Mouse (Mus musculus): ENCODE results near the gene Fndc3b. TPM values are rescaled to one million over a fixed set of nuclear protein-coding genes. Genes with fewer than 3 reads are reported as not detected.
A peak's percentile ranks its signal among the peaks of the same experiment; 100 is the strongest.

The Fndc3b gene
- polyA plus RNA-seq, 1 experiment = 14.2 TPM

DNA sequence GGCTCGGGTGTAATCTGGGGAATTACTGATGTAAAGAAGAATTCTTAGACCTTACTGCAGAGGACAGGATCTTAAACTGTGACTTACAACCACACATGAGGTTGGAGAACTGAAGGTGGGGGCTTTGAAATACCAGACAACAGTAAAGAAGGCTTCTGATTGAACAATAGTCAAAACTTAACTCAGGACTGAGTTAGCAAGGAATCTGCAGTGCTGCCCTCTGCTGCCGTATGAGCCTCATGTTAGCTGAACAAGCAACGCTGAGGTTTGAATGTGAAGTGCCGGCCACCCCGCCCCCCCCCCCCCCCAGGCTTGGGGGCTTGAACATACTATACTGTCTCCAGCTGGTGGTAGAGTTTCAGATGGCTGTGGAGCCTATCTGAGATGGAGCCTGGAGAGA lies 194.6 kb downstream of the Fndc3b start:
- peak; percentile 44; the same call in 1 of the 2 replicates for TF ChIP-seq CTCF (conservative IDR thresholded peaks at IDR 0.05; ENCODE audit: insufficient read depth, insufficient read length, low read depth, low read length)
- TF ChIP-seq POLR2A (IDR thresholded peaks at IDR 0.05; ENCODE audit: low read depth, low read length) = no peak
- Histone ChIP-seq H3K36me3 (ENCODE audit: control insufficient read depth, insufficient read depth, low read length) (no peaks in the 10 kb centered on the region), H3K27ac (ENCODE audit: insufficient read depth, low read depth, low read length) (no peak overlapping the region), H3K4me3 (ENCODE audit: insufficient read depth, low read depth, low read length) (no peak overlapping the region), H3K27me3 (replicated peaks; ENCODE audit: control insufficient read depth, insufficient read depth, low read length) (no peaks in the 10 kb centered on the region), H3K4me1 (ENCODE audit: control insufficient read depth, insufficient read depth, low read length) (peaks cover 15% of the 10 kb centered on the region; the same call in 1 of the 2 replicates)
- WGBS = 35% methylated on average over 5 of the region's 5 CpGs
- DNase-seq = peak; percentile 35

DNA sequence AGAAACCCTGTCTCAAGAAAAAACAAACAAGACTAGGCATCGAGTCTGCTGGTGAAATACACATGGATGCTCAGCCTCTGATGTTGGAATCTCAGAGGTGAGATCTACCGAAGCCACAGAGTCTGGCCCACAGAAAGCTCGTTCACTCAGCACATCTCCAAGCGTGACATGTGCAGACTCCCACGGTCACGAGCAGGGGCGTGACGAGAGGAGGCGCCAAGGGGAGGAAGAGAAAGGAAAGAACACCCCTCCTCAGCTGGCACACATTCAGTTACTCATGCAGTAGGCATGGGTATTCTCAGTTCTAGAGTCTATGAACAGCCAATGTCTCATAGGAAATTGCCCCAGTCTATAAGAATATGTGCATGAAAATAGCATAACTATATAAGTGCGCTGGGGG lies 199.3 kb downstream of the Fndc3b start:
- 64% methylated on average over 10 of the region's 10 CpGs for WGBS
- Histone ChIP-seq H3K4me3 (ENCODE audit: insufficient read depth, low read depth, low read length) (no peak overlapping the region), H3K27ac (ENCODE audit: insufficient read depth, low read depth, low read length) (no peak overlapping the region), H3K4me1 (ENCODE audit: control insufficient read depth, insufficient read depth, low read length) (peaks cover 5% of the 10 kb centered on the region; the same call in 1 of the 2 replicates), H3K27me3 (replicated peaks; ENCODE audit: control insufficient read depth, insufficient read depth, low read length) (no peaks in the 10 kb centered on the region), H3K36me3 (ENCODE audit: control insufficient read depth, insufficient read depth, low read length) (no peaks in the 10 kb centered on the region)
- no peak for DNase-seq
- TF ChIP-seq CTCF (conservative IDR thresholded peaks at IDR 0.05; ENCODE audit: insufficient read depth, insufficient read length, low read depth, low read length) = no peak
- TF ChIP-seq POLR2A (IDR thresholded peaks at IDR 0.05; ENCODE audit: low read depth, low read length) = no peak

DNA sequence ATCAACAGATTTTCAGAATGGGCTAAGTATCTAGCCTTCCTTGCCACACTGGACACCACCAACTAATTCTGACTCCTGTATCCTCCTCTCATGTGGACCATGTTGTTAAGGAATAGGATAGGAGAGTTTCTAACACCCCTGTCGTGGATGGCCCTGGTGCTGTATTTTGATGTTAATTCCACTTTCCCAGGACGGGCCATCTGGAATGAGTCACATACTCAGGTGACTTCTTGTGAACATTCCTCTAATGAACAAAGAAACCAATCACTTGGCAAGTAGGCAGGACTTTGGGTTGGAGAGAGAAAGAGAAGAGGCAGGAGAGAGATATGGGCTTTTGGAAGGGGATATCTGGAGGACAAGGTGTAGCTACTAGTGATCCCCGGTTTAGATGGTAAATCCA lies 204.2 kb downstream of the Fndc3b start:
- Histone ChIP-seq H3K27me3 (replicated peaks; ENCODE audit: control insufficient read depth, insufficient read depth, low read length) (no peaks in the 10 kb centered on the region), H3K4me1 (ENCODE audit: control insufficient read depth, insufficient read depth, low read length) (no peaks in the 10 kb centered on the region), H3K4me3 (ENCODE audit: insufficient read depth, low read depth, low read length) (no peak overlapping the region), H3K36me3 (ENCODE audit: control insufficient read depth, insufficient read depth, low read length) (no peaks in the 10 kb centered on the region), H3K27ac (ENCODE audit: insufficient read depth, low read depth, low read length) (no peak overlapping the region)
- TF ChIP-seq CTCF (conservative IDR thresholded peaks at IDR 0.05; ENCODE audit: insufficient read depth, insufficient read length, low read depth, low read length) (no peak), POLR2A (IDR thresholded peaks at IDR 0.05; ENCODE audit: low read depth, low read length) (no peak)
- WGBS = 94% methylated on average over 3 of the region's 3 CpGs
- DNase-seq = no peak

DNA sequence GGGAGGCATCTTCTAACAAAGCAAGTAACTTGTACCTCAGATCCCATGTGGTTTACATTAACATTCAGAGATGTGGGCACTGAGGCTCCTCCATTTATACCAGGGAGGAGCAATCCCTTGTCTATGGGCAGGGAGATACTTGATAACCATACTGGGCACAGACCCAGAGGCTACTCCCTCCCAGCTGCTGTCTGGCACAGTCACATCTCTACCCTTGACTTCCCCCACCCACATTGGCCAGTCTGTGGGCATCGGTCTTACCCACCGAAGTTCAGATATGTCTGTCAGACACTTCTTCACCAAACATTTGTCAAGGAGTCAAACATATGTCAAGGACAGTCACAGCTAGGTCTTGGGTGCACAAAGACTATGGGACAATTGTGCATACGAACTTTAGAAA lies 205.5 kb downstream of the Fndc3b start:
- 89% methylated on average over 3 of the region's 3 CpGs for WGBS
- Histone ChIP-seq H3K27me3 (replicated peaks; ENCODE audit: control insufficient read depth, insufficient read depth, low read length) (no peaks in the 10 kb centered on the region), H3K27ac (ENCODE audit: insufficient read depth, low read depth, low read length) (no peak overlapping the region), H3K4me1 (ENCODE audit: control insufficient read depth, insufficient read depth, low read length) (no peaks in the 10 kb centered on the region), H3K4me3 (ENCODE audit: insufficient read depth, low read depth, low read length) (no peak overlapping the region), H3K36me3 (ENCODE audit: control insufficient read depth, insufficient read depth, low read length) (no peaks in the 10 kb centered on the region)
- TF ChIP-seq CTCF (conservative IDR thresholded peaks at IDR 0.05; ENCODE audit: insufficient read depth, insufficient read length, low read depth, low read length) (no peak), POLR2A (IDR thresholded peaks at IDR 0.05; ENCODE audit: low read depth, low read length) (no peak)
- no peak for DNase-seq

DNA sequence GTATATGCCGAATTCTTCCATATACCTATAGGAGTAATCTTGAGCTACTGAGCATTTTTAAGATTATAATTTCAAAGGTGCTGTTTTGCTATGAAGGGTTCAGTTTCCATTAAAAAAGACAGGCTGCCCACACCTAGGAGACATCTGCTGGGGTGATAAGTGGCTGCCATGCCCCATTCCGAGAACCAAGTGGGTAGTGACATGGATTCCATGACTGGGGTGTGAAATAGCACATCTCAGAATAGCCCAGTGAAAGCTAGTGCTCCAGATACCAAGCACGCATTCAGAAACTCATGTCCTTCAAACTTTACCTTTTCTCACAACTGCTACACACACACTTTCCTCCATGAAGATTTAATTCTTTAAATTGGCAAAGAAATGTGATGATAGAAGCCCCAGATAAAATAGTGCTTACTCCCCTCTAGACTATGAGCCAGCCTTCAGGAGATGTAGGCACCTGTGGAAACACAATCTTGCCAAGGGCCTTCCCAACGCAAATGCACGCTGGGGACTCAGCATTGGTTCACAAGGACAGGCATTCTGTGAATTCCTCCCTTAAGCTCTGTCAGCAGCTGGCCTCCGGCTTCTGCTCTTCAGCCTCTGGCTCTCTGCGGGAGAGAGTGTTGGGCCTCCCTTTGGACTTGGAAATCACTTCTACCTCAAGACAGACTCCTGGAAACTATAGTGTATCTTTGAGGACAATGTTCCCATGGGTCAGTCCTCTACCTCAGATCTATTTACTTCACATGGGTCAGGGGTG lies 207.6 kb downstream of the Fndc3b start:
- no peak overlapping the region for H3K27ac ChIP-seq (ENCODE audit: insufficient read depth, low read depth, low read length)
- no peaks in the 10 kb centered on the region for H3K27me3 ChIP-seq (replicated peaks; ENCODE audit: control insufficient read depth, insufficient read depth, low read length)
- H3K4me3 ChIP-seq (ENCODE audit: insufficient read depth, low read depth, low read length) = no peak overlapping the region
- WGBS = 81% methylated on average over 7 of the region's 7 CpGs
- no peak for DNase-seq
- H3K36me3 ChIP-seq (ENCODE audit: control insufficient read depth, insufficient read depth, low read length) = no peaks in the 10 kb centered on the region
- no peak for TF ChIP-seq POLR2A (IDR thresholded peaks at IDR 0.05; ENCODE audit: low read depth, low read length)
- TF ChIP-seq CTCF (conservative IDR thresholded peaks at IDR 0.05; ENCODE audit: insufficient read depth, insufficient read length, low read depth, low read length) = no peak
- no peaks in the 10 kb centered on the region for H3K4me1 ChIP-seq (ENCODE audit: control insufficient read depth, insufficient read depth, low read length)

DNA sequence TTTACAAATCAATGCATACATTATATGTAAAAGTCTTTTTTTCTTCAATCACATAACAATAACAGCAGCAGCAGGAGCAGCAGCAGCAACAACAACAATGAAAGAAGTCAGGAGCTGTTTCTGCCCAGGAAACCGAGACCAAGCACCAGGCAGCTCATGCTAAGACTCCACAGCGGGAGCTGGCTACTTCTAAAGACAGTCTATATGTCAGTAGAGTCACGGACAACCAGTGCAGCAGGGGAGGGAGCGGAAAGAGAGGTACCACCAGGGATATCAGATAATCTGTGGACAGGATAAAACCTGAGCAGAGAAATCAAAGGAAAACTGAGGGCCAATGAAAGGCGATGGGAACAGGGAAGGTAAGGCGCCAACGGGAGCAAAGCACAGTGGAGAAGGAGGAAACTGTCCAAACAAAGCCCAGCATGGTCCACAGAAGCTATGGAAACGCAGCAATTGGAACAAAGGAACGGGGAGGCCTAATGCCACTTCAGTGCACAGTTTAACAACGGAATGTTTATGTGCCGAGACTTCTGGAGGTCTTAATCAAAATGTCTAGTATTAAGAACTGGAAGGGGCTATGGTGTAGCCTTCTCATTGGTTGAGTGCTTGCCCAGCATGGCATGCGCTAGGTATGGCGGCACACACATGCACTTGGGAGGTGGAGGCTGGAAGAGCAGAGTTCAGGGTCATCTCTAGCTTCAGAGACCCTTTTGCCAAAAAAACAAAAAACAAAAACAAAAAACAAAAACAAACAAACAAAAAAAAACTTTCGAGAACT lies 215.6 kb downstream of the Fndc3b start:
- H3K36me3 ChIP-seq (ENCODE audit: control insufficient read depth, insufficient read depth, low read length) = no peaks in the 10 kb centered on the region
- 92% methylated on average over 14 of the region's 14 CpGs for WGBS
- H3K27ac ChIP-seq (ENCODE audit: insufficient read depth, low read depth, low read length) = no peak overlapping the region

DNA sequence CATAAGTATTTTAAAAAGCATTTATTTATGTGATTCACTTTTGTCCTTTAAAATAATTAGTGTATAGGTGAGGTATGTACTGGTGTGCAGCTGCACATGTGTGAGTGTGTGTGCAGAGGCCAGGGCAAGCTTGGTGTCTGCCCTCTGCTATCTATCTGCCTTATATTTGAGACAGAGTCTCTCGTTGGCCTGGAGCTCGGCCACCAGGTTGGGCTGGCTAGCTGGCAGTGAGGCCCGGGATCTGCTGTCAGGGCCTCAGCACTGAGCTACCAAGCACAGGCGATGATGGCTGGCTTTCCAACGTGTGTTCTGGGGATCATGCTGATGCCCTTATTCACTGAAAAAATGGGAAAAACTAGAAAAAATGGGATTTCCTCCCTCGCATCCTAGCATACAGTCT lies 216.4 kb downstream of the Fndc3b start:
- Histone ChIP-seq H3K27ac (ENCODE audit: insufficient read depth, low read depth, low read length) (no peak overlapping the region), H3K27me3 (replicated peaks; ENCODE audit: control insufficient read depth, insufficient read depth, low read length) (no peaks in the 10 kb centered on the region), H3K36me3 (ENCODE audit: control insufficient read depth, insufficient read depth, low read length) (no peaks in the 10 kb centered on the region), H3K4me3 (ENCODE audit: insufficient read depth, low read depth, low read length) (no peak overlapping the region), H3K4me1 (ENCODE audit: control insufficient read depth, insufficient read depth, low read length) (peaks cover 12% of the 10 kb centered on the region; the same call in 1 of the 2 replicates)
- TF ChIP-seq POLR2A (IDR thresholded peaks at IDR 0.05; ENCODE audit: low read depth, low read length) = no peak
- TF ChIP-seq CTCF (conservative IDR thresholded peaks at IDR 0.05; ENCODE audit: insufficient read depth, insufficient read length, low read depth, low read length) = no peak
- DNase-seq = no peak
- WGBS = 87% methylated on average over 6 of the region's 6 CpGs

More for the DNA sequence above, 215.6 kb downstream of the Fndc3b start:
- Histone ChIP-seq H3K4me1 (ENCODE audit: control insufficient read depth, insufficient read depth, low read length) (peaks cover 12% of the 10 kb centered on the region; the same call in 1 of the 2 replicates), H3K4me3 (ENCODE audit: insufficient read depth, low read depth, low read length) (no peak overlapping the region), H3K27me3 (replicated peaks; ENCODE audit: control insufficient read depth, insufficient read depth, low read length) (no peaks in the 10 kb centered on the region)
- TF ChIP-seq POLR2A (IDR thresholded peaks at IDR 0.05; ENCODE audit: low read depth, low read length) = no peak
- TF ChIP-seq CTCF (conservative IDR thresholded peaks at IDR 0.05; ENCODE audit: insufficient read depth, insufficient read length, low read depth, low read length) = no peak
- DNase-seq = no peak

All from kidney, adult 2 months (tissue).